Mouse (Mus musculus): ENCODE measurements around the gene Gm16368.
"Not testable (repeated sequence)": the region's sequence is repeated elsewhere in the genome, so short reads cannot be mapped to it uniquely, and the experiment has no call there.

Gene Gm16368

GRCm38 (mm10) chr12:88083397-88083796, at the start of gene Gm16368:
Gm16368 (plus strand) TSS chr12:88083697.
- not testable (repeated sequence) for DNase-seq (ENCODE audit: extremely low read depth, low read depth, low spot score)

GRCm38 (mm10) chr12:88039062-88039461, 44.4 kb upstream of the Gm16368 start:
- DNase-seq (ENCODE audit: extremely low read depth, low read depth, low spot score): not testable (repeated sequence)

GRCm38 (mm10) chr12:88039703-88040102, 43.8 kb upstream of the Gm16368 start:
- not testable (repeated sequence) for DNase-seq (ENCODE audit: extremely low read depth, low read depth, low spot score)

- not testable (repeated sequence) for DNase-seq (ENCODE audit: extremely low read depth, low read depth, low spot score)
These were observed 38.3 kb upstream of the Gm16368 start for GRCm38 (mm10) chr12:88045226-88045625.

All from fat pad, adult 2 months (tissue).